Mouse (Mus musculus) neural tube, embryonic 14.5 days (tissue): ENCODE results near the gene Tubg2. TPM values are rescaled to one million over a fixed set of nuclear protein-coding genes. Genes with fewer than 3 reads are reported as not detected.
"Not testable (repeated sequence)": the region's sequence is repeated elsewhere in the genome, so short reads cannot be mapped to it uniquely, and the experiment has no call there.

Source experiments
- ATAC-seq: fragments of 200-750 bp; cut with Nextera tagmentation; 2 replicates; pipeline ENCODE4 v1.8.0; 2017; ENCODE audit warnings: low read depth, mild to moderate bottlenecking, moderate TSS enrichment, moderate library complexity
- H3K27ac ChIP-seq: fragments of 300-500 bp; sonication (generic); 2 replicates; pipeline ENCODE4 v1.5.1; 2014; ENCODE audit warnings: low read depth, mild to moderate bottlenecking, control low read depth, low read length, moderate library complexity, mixed read lengths
- H3K27me3 ChIP-seq: fragments of 300-500 bp; sonication (generic); 2 replicates; pipeline ENCODE4 v1.6.1; 2014; ENCODE audit warnings: low read length; ENCODE audit not compliant: control insufficient read depth, insufficient read depth
- H3K36me3 ChIP-seq: fragments of 300-500 bp; sonication (generic); 2 replicates; pipeline ENCODE4 v1.6.1; 2014; ENCODE audit warnings: low read length, mixed read lengths; ENCODE audit not compliant: control insufficient read depth, insufficient read depth
- H3K4me1 ChIP-seq: fragments of 300-500 bp; sonication (generic); 2 replicates; pipeline ENCODE4 v1.6.1; 2014; ENCODE audit warnings: low read length; ENCODE audit not compliant: control insufficient read depth, insufficient read depth
- H3K4me2 ChIP-seq: fragments of 300-500 bp; sonication (generic); 2 replicates; pipeline ENCODE4 v1.6.1; 2014; ENCODE audit warnings: mild to moderate bottlenecking, low read depth, low read length, control low read depth
- H3K4me3 ChIP-seq: fragments of 300-500 bp; sonication (generic); 2 replicates; pipeline ENCODE4 v1.5.1; 2014; ENCODE audit warnings: low read depth, low read length, control low read depth, mixed read lengths
- H3K9ac ChIP-seq: fragments of 300-500 bp; sonication (generic); replicated peaks from 2 replicates; pipeline ENCODE4 v1.6.1; 2014; ENCODE audit warnings: low read depth, mild to moderate bottlenecking, control low read depth, low read length, mixed read lengths
- H3K9me3 ChIP-seq: fragments of 300-500 bp; sonication (generic); 2 replicates; pipeline ENCODE4 v1.6.1; 2016; ENCODE audit warnings: low read length; ENCODE audit not compliant: control insufficient read depth
- WGBS: fragments of 180-500 bp; shearing (Covaris S2); extraction: QIAGEN DNeasy Blood & Tissue Kit; methylation state at CpG from one replicate; pipeline ENCODE4 v1.1.7; 2014; 5-methylcytosine and 5-hydroxymethylcytosine counted together
- polyA plus RNA-seq: library from polyadenylated mRNA; unstranded; fragments of >200 nt; fragmentation: Nextera tagmentation; extraction: Ambion mirVana; gene quantifications from 2 replicates; pipeline ENCODE4 v1.2.1, GENCODE M21; 2014

Tubg2 gene
- polyA plus RNA-seq, 1 experiment from 2014 or later: 62.6 TPM

GRCm38 (mm10) chr11:101119761-101120544 lies 35.8 kb upstream of the Tubg2 start, which contains the start of the genes Retreg3 and Tubg1:
Gene Retreg3 (minus strand): TSS chr11:101119893.
Gene Tubg1 (plus strand): TSS chr11:101119938.
- WGBS: under 1% methylated on average over 61 of the region's 61 CpGs
- peaks cover 10% of the 10 kb centered on the region; the same call in 1 of the 2 replicates for H3K36me3 ChIP-seq
- ATAC-seq: peak; percentile 94

DNA sequence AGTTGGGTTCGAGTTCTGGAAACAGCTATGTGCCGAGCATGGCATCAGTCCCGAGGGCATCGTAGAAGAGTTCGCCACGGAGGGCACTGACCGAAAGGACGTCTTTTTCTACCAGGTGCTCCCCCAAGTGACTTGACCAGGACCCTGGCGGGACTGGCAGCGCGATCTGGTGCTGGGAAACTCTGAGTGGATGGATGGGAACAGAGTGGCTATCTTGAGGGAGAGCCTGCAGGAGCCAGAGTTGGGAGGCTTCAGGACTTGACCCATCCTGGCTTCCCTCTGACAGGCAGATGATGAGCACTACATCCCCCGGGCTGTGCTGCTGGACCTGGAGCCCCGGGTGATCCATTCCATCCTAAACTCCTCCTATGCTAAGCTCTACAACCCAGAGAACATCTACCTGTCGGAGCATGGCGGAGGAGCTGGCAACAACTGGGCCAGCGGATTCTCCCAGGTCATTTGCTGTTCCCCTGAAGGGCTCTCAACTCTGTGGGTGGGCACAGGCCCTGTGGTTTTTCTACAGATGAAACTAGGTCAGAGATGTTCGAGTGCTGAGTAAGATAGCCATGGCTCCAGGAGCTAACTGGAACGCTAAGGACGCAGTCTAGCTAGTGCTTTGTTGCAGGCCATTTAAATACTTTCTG lies 35.0 kb upstream of the Tubg2 start:
- peak overlapping the region; percentile 85 for H3K4me2 ChIP-seq
- H3K36me3 ChIP-seq: peaks cover 14% of the 10 kb centered on the region; the same call in 1 of the 2 replicates
- peaks cover 23% of the 10 kb centered on the region for H3K4me1 ChIP-seq
- peak overlapping the region; percentile 82 for H3K27ac ChIP-seq
- peak overlapping the region; percentile 78 for H3K4me3 ChIP-seq
- H3K27me3 ChIP-seq: no peaks in the 10 kb centered on the region
- no peaks in the 10 kb centered on the region for H3K9me3 ChIP-seq
- H3K9ac ChIP-seq: peak overlapping the region; percentile 65
- WGBS: 23% methylated on average over 19 of the region's 19 CpGs
- no peak for ATAC-seq

More at GRCm38 (mm10) chr11:101119761-101120544, 35.8 kb upstream of the Tubg2 start, which contains the start of the genes Retreg3 and Tubg1:
- Histone ChIP-seq H3K9me3 (no peaks in the 10 kb centered on the region), H3K27me3 (no peaks in the 10 kb centered on the region), H3K27ac (peak within 1 kb of the TSS; percentile 84), H3K4me1 (peaks cover 23% of the 10 kb centered on the region), H3K9ac (peak within 1 kb of the TSS; percentile 93), H3K4me2 (peak within 1 kb of the TSS; percentile 91), H3K4me3 (peak within 1 kb of the TSS; percentile 78)

GRCm38 (mm10) chr11:101124494-101124893 lies 31.2 kb upstream of the Tubg2 start:
- WGBS: 97% methylated on average over 8 of the region's 8 CpGs
- not testable (repeated sequence) for H3K4me3 ChIP-seq, ATAC-seq, H3K4me2 ChIP-seq, H3K9ac ChIP-seq, H3K4me1 ChIP-seq, H3K9me3 ChIP-seq, H3K27me3 ChIP-seq, H3K27ac ChIP-seq
- peaks cover 23% of the 10 kb centered on the region; the same call in 1 of the 2 replicates for H3K36me3 ChIP-seq

GRCm38 (mm10) chr11:101125008-101125407 lies 30.7 kb upstream of the Tubg2 start:
- H3K9me3 ChIP-seq, H3K4me1 ChIP-seq, H3K27ac ChIP-seq, ATAC-seq, H3K27me3 ChIP-seq, H3K4me2 ChIP-seq, H3K4me3 ChIP-seq, H3K9ac ChIP-seq: not testable (repeated sequence)
- WGBS: 98% methylated on average over 6 of the region's 9 CpGs
- peaks cover 23% of the 10 kb centered on the region; the same call in 1 of the 2 replicates for H3K36me3 ChIP-seq

DNA sequence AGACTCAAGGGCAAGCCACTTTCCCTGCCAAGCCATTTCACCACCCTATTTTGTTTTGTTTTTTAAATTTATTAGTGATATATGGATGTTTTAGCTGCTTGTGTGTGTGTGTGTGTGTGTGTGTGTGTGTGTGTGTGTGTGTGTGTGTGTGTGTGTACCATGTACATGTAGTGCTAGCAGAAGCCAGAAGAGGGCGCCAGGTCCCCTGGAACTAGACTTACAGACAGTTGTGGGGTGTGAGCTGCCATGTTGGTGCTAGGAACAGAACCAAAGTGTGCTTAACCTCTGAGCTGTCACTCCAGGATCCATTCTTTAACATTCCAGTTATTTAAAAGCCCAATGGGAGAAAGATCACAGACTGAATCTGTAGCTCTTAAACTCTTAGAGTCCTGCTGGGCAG lies 28.6 kb upstream of the Tubg2 start:
- peaks cover 23% of the 10 kb centered on the region; the same call in 1 of the 2 replicates for H3K36me3 ChIP-seq
- H3K9me3 ChIP-seq: no peaks in the 10 kb centered on the region
- WGBS: 75% methylated on average over 1 of the region's 1 CpGs

DNA sequence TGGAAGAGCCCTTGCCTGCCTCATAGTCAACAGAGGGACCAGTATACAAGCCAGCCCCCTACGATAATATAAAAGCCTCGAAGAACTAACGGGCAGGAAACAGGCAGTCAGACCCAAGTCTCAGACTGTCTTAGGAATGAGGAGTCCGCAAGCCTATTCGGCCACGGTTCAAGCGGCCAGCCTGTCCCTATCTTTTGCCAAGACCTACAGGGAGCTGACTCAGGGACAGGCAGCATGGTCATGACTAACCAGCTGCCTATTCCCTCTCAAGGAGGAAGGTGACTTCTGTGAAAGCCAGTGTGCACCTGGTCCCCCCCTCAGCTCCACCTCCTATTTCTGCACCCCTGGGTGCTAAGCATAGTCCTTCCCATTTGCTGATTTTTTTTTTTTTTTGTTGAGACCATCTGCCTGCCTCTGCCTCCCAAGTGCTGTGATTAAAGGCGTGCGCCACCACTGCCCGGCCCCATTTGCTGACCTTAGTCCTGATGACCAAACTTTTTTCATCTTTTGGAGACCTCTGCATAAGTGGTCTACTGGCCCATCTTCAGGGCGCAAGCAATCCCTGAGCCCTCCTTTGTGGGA lies 26.6 kb upstream of the Tubg2 start:
- no peaks in the 10 kb centered on the region for H3K27me3 ChIP-seq
- 88% methylated on average over 11 of the region's 11 CpGs for WGBS
- no peak for ATAC-seq
- H3K4me2 ChIP-seq: no peak overlapping the region
- no peaks in the 10 kb centered on the region for H3K4me1 ChIP-seq
- no peaks in the 10 kb centered on the region for H3K9me3 ChIP-seq
- H3K9ac ChIP-seq: no peak overlapping the region
- peaks cover 14% of the 10 kb centered on the region; the same call in 1 of the 2 replicates for H3K36me3 ChIP-seq
- no peak overlapping the region for H3K27ac ChIP-seq
- no peak overlapping the region for H3K4me3 ChIP-seq

More for the DNA sequence above, 28.6 kb upstream of the Tubg2 start:
- ATAC-seq: no peak
- H3K27me3 ChIP-seq: no peaks in the 10 kb centered on the region
- H3K27ac ChIP-seq: no peak overlapping the region
- H3K4me3 ChIP-seq: no peak overlapping the region
- H3K9ac ChIP-seq: no peak overlapping the region
- no peak overlapping the region for H3K4me2 ChIP-seq
- no peaks in the 10 kb centered on the region for H3K4me1 ChIP-seq

GRCm38 (mm10) chr11:101130056-101130756 lies 25.5 kb upstream of the Tubg2 start:
- Histone ChIP-seq H3K4me2 (no peak overlapping the region), H3K27ac (no peak overlapping the region), H3K36me3 (peaks cover 14% of the 10 kb centered on the region; the same call in 1 of the 2 replicates), H3K4me3 (no peak overlapping the region), H3K9me3 (no peaks in the 10 kb centered on the region), H3K9ac (no peak overlapping the region), H3K4me1 (no peaks in the 10 kb centered on the region), H3K27me3 (no peaks in the 10 kb centered on the region)
- ATAC-seq: no peak
- 50% methylated on average over 18 of the region's 18 CpGs for WGBS

- H3K27ac ChIP-seq: no peak overlapping the region
- no peak for ATAC-seq
- no peak overlapping the region for H3K4me3 ChIP-seq
- no peak overlapping the region for H3K9ac ChIP-seq
- H3K4me1 ChIP-seq: no peaks in the 10 kb centered on the region
- H3K36me3 ChIP-seq: peaks cover 5% of the 10 kb centered on the region; the same call in 1 of the 2 replicates
- H3K9me3 ChIP-seq: no peaks in the 10 kb centered on the region
- 90% methylated on average over 2 of the region's 2 CpGs for WGBS
- no peak overlapping the region for H3K4me2 ChIP-seq
- H3K27me3 ChIP-seq: no peaks in the 10 kb centered on the region
Measured at GRCm38 (mm10) chr11:101131187-101131586, 24.5 kb upstream of the Tubg2 start.
